Mouse (Mus musculus): Measurements from ENCODE around the gene Syp. TPM values are rescaled to one million over a fixed set of nuclear protein-coding genes. Genes with fewer than 3 reads are reported as not detected.

Gene Syp
- total RNA-seq, 4 experiments from 2014 or later: 1,661 to 2,111 (median 1,867) TPM

DNA sequence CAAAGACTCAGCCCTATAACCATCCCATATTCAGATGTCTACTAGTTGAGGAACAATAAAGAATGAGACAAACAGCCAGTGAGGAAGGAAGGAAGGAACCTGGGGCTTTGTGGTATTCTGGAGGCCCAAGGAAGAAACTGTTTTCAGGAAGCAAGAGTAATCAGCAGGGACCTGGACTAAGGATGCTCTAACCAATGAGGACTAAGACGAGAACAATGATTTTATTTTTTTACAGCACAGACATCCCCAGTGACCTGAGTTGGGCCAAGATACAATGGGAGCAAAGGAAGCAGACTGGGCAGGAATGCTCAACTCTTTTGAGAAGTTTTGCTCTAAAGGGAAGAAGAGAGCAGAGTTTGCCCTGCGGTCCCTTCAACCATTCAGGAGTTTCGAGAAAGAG, 24.7 kb downstream of the Syp start:
- DNase-seq (ENCODE audit: low spot score in 2 of 2): no peak

DNA sequence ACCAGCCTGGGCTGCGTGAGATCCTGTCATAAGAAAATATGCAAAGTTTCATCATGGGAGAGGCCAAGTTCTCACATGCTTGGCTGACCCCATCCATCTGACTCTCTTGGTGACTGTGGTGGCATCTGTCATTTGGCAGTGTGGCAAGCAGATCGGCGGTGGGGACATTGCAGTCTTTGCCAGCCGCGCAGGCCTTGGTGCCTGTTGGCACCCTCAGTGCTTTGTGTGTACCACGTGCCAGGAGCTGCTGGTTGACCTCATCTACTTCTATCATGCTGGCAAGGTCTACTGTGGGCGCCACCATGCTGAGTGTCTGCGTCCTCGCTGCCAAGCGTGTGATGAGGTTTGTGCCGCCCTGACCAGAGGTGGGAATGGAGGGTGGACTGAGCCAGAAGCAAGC, 26.5 kb downstream of the Syp start:
- no peak for DNase-seq (ENCODE audit: low spot score in 2 of 2)

DNA sequence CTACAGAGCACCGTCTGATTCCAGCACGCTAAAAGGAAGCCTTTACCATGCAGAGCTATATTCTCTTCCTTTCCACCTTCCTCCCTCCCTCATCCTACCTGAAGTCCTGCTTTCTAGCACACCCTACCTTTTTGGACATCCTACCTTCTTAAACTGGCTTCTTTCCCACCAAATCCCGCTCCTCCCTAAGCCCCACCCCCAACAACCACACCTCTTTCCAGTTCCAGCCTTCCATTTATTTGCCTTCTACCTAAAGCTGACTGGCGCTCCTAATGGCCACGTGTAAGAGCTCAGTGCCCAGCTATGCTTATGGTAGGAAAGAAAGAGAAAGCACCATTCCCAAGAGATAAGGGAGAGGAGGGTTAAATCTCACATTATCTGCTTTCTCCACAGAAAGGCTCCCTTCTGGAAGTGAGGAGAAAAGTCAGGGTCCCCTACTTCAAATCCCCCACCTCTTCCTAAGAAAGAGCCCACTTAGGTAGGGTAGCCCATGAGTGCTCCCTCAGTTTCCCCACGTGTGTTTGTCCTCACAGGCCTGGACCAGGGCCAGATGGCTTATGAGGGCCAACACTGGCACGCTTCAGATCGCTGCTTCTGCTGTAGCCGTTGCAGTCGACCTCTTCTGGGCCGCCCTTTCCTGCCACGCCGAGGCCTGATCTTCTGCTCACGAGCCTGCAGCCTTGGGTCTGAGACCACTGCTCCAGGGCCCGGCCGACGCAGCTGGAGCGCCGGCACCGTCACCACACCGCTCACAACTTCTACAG, 27.6 kb downstream of the Syp start:
- no peak for DNase-seq (ENCODE audit: low spot score in 2 of 2)

- no peak for DNase-seq (ENCODE audit: low spot score in 2 of 2)
These were observed 32.2 kb downstream of the Syp start for GRCm38 (mm10) chrX:7670390-7670881.

GRCm38 (mm10) chrX:7670921-7671623, 32.8 kb downstream of the Syp start, which contains the start of gene Plp2:
Gene Plp2, minus strand, starts transcription at chrX:7671390.
- no peak for DNase-seq (ENCODE audit: low spot score in 2 of 2)

- no peak for DNase-seq (ENCODE audit: low spot score in 2 of 2)
These were observed 34.5 kb downstream of the Syp start for GRCm38 (mm10) chrX:7672739-7673138.

DNA sequence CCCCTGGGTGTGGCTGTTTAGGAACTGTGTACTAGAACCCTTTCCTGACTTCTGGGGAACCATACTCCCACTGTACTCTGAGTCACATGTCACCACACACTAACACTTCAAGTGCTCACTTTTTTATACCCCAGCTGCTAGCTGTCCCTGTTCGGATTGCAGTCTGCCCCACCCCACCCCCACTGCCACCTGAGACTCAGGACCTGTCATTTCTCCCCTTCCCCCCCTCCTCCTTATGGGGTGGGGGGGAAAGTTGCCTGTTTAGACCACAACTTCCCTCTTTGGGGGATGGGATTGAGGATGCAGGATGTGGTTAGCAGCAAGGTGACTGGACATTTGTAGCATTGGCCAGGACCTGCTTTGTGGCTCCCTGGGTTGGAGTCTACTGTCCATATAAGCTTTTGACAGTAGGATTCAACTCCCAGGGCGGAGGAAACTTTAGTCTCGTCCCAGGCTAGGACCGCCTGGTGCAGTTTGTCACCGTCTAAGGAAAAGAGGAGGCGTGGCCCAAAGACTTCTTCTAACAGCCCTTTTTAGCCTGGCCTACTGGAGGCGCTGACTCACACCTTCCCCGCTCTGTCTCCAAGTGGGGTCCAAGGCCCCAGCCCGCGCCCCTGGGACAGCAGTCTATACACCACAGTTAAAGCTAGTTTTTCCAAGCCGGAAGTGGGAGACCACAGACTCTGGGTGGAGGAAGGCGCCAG, 35.5 kb downstream of the Syp start:
- no peak for DNase-seq (ENCODE audit: low spot score in 2 of 2)

DNA sequence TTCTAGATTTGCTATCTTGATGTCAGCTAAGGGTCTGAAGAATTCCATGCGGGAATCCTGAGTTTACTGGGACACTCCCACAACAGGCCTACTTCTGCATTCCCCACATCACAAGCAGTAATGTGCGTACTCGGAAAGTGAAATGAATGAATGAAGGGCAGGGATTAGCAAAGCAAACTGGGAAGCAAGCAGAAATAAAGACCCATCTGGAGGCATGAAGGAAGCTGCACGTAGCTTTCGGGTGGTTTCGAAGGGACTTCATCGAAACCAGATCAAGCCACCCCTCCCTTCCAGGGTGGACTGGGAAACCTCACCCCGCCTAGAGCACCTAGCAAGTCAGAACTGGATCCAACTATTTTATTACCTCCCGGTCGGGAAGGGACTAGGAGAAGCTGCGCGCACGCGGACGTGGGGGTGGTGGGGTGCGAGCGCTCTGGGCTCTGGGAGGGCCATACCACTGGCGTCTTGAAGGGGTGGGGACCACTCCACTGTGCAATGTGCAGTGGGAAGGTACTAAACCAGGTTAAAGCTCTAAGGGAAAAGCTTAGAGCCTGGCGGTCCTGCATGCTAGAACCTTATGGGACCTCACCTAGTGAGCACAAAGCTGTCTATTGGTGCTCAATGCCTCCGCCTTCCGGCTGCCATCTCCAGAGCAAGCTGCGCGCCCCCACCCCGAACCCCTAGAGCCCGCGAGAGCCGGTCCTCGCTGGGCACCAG, 36.2 kb downstream of the Syp start:
- no peak for DNase-seq (ENCODE audit: low spot score in 2 of 2)

- DNase-seq (ENCODE audit: low spot score in 2 of 2): no peak
These were observed 36.7 kb downstream of the Syp start for GRCm38 (mm10) chrX:7675001-7675380.

GRCm38 (mm10) chrX:7678986-7679385, 40.7 kb downstream of the Syp start:
- no peak for DNase-seq (ENCODE audit: low spot score in 2 of 2)

- DNase-seq (ENCODE audit: low spot score in 2 of 2): peak; percentile 56 to 84
These were observed 41.3 kb downstream of the Syp start for GRCm38 (mm10) chrX:7679405-7680056.

DNA sequence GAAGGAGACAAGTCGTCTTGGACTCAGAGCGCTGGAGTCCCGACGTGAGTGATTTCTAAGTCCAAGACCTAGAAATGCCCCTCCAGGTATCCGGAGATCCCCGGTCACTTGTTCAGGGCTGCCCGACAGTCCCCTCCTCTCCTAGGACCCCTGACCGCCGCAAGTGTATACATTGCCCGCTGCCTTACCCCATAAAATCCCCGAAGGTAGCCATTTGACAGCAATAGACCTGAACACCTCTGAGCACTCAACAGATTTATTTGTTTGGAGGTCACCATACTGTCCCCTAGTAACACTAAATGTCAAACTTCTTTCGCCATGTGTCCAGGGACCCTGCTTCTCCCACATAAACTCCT, 41.8 kb downstream of the Syp start:
- no peak for DNase-seq (ENCODE audit: low spot score in 2 of 2)

DNA sequence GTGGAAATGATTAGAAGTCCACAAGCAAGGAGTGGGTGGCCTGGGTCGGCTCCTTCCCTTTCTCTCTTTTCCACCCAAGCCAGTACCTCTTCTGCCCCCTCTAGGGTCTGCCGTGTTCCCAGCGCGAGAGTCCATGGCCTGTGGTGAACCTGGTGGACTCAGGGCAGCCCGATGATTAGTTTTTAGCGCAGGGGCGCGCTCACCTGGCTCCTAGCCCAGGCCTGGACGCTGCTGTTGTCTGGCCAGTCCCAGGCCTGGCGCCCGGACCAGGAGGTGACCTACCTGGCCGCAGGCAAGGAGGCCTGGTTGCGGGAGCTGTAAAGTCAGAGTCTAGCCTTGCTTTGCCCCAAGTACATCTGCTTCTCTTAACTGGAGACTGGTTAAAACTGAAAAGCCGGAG, 42.6 kb downstream of the Syp start, which contains the start of gene Magix:
Gene Magix, minus strand, starts transcription at position 388 of the 400 bp plus-strand sequence.
- DNase-seq (ENCODE audit: low spot score in 2 of 2): no peak

DNA sequence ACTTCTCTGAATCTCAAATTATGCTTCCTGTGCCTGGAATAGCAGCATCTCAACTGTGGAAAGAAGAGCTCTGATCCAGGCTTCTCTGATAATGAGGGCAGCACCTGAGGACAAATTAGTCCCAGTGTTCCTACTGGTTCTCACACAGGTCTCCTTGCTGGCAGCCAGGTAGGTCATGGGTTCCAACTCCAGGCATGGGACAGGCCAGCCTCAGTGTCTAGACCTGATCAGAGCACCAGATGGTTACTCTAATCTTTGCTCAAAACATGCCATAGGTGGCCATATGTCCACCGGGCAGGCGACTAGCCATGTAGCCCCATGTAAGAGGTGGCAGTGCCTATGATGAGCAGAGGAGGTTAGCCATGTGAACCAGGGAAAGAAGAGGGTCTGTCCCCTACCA, 50.0 kb downstream of the Syp start:
- DNase-seq (ENCODE audit: low spot score in 2 of 2): no peak

DNA sequence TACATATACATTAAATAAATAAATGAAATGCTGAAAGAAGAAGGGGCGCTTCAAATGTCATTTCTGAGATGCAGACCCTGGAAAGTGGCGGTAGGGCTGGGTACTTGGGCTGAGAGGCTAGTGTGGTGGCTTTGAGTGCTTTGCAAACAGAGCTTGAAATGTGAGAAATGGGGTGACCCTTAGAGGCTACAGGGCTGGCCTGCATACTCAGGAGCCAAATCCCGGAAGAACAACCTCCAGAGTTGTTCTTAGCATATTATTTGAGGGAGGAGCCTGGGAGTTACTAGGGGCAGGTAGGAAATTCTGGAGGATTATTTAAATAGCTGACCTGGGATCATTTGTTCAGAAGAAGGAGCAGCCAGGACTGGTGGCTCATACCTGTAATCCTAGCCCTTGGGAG, 52.2 kb downstream of the Syp start:
- DNase-seq (ENCODE audit: low spot score in 2 of 2): no peak

DNA sequence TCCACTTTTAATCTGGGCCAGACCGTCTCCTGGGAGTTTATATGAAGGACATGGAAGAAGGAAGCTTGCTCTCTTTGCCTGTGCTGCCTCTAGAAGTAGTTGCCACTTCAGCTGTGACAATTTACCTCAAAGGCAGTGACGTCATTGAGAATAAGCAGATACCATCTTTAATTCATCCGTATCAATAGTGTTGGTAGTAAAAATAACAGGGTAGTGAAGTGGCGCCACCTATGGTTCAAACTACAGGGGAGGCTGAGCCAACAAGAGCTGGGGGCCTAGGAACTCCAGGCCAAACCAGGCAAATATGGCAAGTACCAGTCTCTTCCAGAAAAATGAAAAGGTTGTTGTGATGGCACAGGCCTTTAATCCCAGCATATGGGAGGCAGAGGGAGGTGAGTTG, 54.6 kb downstream of the Syp start:
- DNase-seq (ENCODE audit: low spot score in 2 of 2): no peak

DNA sequence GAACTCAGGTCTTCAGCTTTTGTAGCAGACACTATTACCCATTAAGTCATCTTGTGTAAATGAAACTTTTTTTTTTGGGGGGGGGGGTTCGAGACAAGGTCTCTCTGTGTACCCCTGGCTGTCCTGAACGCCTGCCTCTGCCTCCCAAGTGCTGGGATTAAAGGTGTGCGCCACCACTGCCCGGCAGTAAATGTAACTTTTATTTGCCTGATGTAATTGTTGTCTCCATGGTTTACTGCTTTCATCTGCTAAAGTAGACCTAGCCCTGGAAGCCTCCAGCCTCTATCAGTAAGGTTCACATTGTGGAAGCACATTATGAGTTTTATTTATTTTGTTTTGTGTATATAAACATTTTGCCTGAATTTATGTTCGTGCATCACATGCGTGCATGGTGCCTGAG, 58.2 kb downstream of the Syp start:
- no peak for DNase-seq (ENCODE audit: low spot score in 2 of 2)

- DNase-seq (ENCODE audit: low spot score in 2 of 2): peak; percentile 77 to 85
These were observed 58.7 kb downstream of the Syp start, which contains the start of gene Gpkow for GRCm38 (mm10) chrX:7696954-7697381. Gene Gpkow, plus strand, starts transcription at chrX:7697131.
